Mouse (Mus musculus): Measurements from ENCODE around the gene Cgrrf1. TPM values are rescaled to one million over a fixed set of nuclear protein-coding genes. Genes with fewer than 3 reads are reported as not detected.

The Cgrrf1 gene
- total and polyA plus RNA-seq, 2 experiments from 2014 or later = 10.5 to 16.0 TPM

DNA sequence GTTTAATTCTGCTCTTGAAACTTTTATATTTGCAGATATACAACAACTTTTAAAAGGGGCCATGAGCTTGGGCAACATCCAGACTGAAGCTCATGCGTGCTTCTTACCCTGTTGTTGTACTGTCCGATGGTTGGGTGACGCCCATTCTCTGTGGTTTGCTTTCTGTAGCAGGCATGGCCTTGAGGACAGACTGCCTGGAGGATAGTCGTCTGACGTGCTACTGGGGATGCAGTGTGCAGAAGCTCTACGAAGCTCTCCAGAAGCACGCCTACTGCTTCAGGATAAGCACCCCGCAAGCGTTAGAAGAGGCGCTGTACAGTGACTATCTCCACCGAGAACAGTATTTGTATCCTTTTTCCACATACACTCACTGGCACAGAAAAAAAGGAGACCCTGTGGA is 13.8 kb downstream of the Cgrrf1 start:
- Histone ChIP-seq H3K27ac (ENCODE audit: low read depth, low read length) (no peak overlapping the region), H3K36me3 (ENCODE audit: insufficient read depth) (no peaks in the 10 kb centered on the region), H3K4me1 (ENCODE audit: insufficient read depth) (no peaks in the 10 kb centered on the region), H3K9me3 (ENCODE audit: low read length) (no peaks in the 10 kb centered on the region), H3K9ac (no peak overlapping the region), H3K4me2 (ENCODE audit: low read depth) (no peak overlapping the region), H3K4me3 (ENCODE audit: low read depth, low read length) (no peak overlapping the region), H3K27me3 (ENCODE audit: insufficient read depth, low read length) (no peaks in the 10 kb centered on the region)
- no peak for ATAC-seq
- 95% methylated on average over 11 of the region's 11 CpGs for WGBS
- DNase-seq = no peak
- TF ChIP-seq CTCF (IDR thresholded peaks at IDR 0.05; ENCODE audit: low read depth) = no peak

GRCm38 (mm10) chr14:46848063-46848590 is 16.2 kb downstream of the Cgrrf1 start:
- Histone ChIP-seq H3K27me3 (ENCODE audit: insufficient read depth, low read length) (no peaks in the 10 kb centered on the region), H3K4me2 (ENCODE audit: low read depth) (no peak overlapping the region), H3K9me3 (ENCODE audit: low read length) (no peaks in the 10 kb centered on the region), H3K36me3 (ENCODE audit: insufficient read depth) (no peaks in the 10 kb centered on the region), H3K4me1 (ENCODE audit: insufficient read depth) (no peaks in the 10 kb centered on the region), H3K9ac (no peak overlapping the region), H3K27ac (ENCODE audit: low read depth, low read length) (no peak overlapping the region), H3K4me3 (ENCODE audit: low read depth, low read length) (no peak overlapping the region)
- TF ChIP-seq CTCF (IDR thresholded peaks at IDR 0.05; ENCODE audit: low read depth) = no peak
- WGBS = 86% methylated on average over 4 of the region's 4 CpGs
- ATAC-seq (no peak), DNase-seq (no peak)

DNA sequence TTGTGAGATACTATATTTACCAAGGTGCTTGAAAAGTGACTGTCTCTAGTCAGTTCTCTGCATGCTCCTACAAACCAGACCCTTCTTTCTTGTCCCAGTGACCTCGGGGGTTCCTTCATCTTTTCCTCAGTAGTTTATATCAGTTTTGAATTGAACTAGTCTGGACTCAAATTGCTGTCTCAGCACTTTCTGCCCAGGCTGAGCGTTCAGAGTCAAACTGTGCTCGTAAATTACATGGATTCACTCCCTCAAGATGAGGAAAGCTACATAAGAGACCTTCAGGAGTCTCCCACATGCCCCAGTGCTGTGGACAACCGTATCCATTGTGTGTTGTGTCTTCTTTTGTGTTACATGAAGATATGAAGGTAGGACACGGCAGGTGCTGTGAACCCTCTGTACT is 16.8 kb downstream of the Cgrrf1 start:
- 90% methylated on average over 5 of the region's 5 CpGs for WGBS
- no peak overlapping the region for H3K4me2 ChIP-seq (ENCODE audit: low read depth)
- no peak overlapping the region for H3K4me3 ChIP-seq (ENCODE audit: low read depth, low read length)
- no peak overlapping the region for H3K27ac ChIP-seq (ENCODE audit: low read depth, low read length)
- no peak overlapping the region for H3K9ac ChIP-seq
- ATAC-seq (no peak), DNase-seq (no peak)
- no peaks in the 10 kb centered on the region for H3K4me1 ChIP-seq (ENCODE audit: insufficient read depth)
- no peaks in the 10 kb centered on the region for H3K27me3 ChIP-seq (ENCODE audit: insufficient read depth, low read length)
- H3K9me3 ChIP-seq (ENCODE audit: low read length) = no peaks in the 10 kb centered on the region
- TF ChIP-seq CTCF (IDR thresholded peaks at IDR 0.05; ENCODE audit: low read depth) = no peak
- H3K36me3 ChIP-seq (ENCODE audit: insufficient read depth) = no peaks in the 10 kb centered on the region

- Histone ChIP-seq H3K4me3 (ENCODE audit: low read depth, low read length) (no peak overlapping the region), H3K4me1 (ENCODE audit: insufficient read depth) (no peaks in the 10 kb centered on the region), H3K36me3 (ENCODE audit: insufficient read depth) (no peaks in the 10 kb centered on the region), H3K27ac (ENCODE audit: low read depth, low read length) (no peak overlapping the region), H3K9me3 (ENCODE audit: low read length) (no peaks in the 10 kb centered on the region), H3K4me2 (ENCODE audit: low read depth) (no peak overlapping the region), H3K9ac (no peak overlapping the region), H3K27me3 (ENCODE audit: insufficient read depth, low read length) (no peaks in the 10 kb centered on the region)
- 97% methylated on average over 1 of the region's 1 CpGs for WGBS
- DNase-seq = no peak
- TF ChIP-seq CTCF (IDR thresholded peaks at IDR 0.05; ENCODE audit: low read depth) = no peak
- ATAC-seq = no peak
Measured at GRCm38 (mm10) chr14:46849769-46850168, 17.8 kb downstream of the Cgrrf1 start.

- Histone ChIP-seq H3K4me1 (ENCODE audit: insufficient read depth) (no peaks in the 10 kb centered on the region), H3K36me3 (ENCODE audit: insufficient read depth) (no peaks in the 10 kb centered on the region), H3K4me3 (ENCODE audit: low read depth, low read length) (no peak overlapping the region), H3K9ac (no peak overlapping the region), H3K27ac (ENCODE audit: low read depth, low read length) (no peak overlapping the region), H3K4me2 (ENCODE audit: low read depth) (no peak overlapping the region), H3K9me3 (ENCODE audit: low read length) (no peaks in the 10 kb centered on the region), H3K27me3 (ENCODE audit: insufficient read depth, low read length) (no peaks in the 10 kb centered on the region)
- DNase-seq (no peak), ATAC-seq (no peak)
- 77% methylated on average over 11 of the region's 11 CpGs for WGBS
- TF ChIP-seq CTCF (IDR thresholded peaks at IDR 0.05; ENCODE audit: low read depth) = no peak
Measured at GRCm38 (mm10) chr14:46853677-46854076, 21.8 kb downstream of the Cgrrf1 start.

DNA sequence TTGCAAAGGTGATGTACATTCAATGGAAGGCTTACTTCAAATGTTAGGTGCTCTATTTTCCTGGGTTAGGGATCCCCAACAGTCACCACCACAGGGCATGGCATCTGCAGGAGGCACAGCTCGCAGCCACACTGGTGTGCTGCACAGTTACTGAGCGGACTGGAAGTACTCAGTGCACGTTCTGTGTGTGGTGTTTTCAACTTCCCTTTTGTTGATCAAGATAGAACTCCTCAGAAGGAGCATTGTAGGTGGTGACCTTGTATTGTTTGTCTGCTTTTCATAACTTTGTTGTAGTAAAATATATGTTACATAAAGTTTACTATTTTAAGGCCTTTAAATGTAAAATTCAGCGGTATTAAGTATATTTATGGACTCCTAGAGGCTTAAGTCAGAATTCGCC is 31.0 kb downstream of the Cgrrf1 start:
- Histone ChIP-seq H3K9ac (no peak overlapping the region), H3K27ac (ENCODE audit: low read depth, low read length) (no peak overlapping the region), H3K27me3 (ENCODE audit: insufficient read depth, low read length) (no peaks in the 10 kb centered on the region), H3K4me2 (ENCODE audit: low read depth) (no peak overlapping the region), H3K9me3 (ENCODE audit: low read length) (no peaks in the 10 kb centered on the region), H3K36me3 (ENCODE audit: insufficient read depth) (no peaks in the 10 kb centered on the region), H3K4me3 (ENCODE audit: low read depth, low read length) (no peak overlapping the region), H3K4me1 (ENCODE audit: insufficient read depth) (no peaks in the 10 kb centered on the region)
- ATAC-seq = no peak
- DNase-seq = no peak
- no peak for TF ChIP-seq CTCF (IDR thresholded peaks at IDR 0.05; ENCODE audit: low read depth)
- 91% methylated on average over 5 of the region's 5 CpGs for WGBS

GRCm38 (mm10) chr14:46880935-46881334 is 49.0 kb downstream of the Cgrrf1 start:
- no peak overlapping the region for H3K27ac ChIP-seq (ENCODE audit: low read depth, low read length)
- H3K9me3 ChIP-seq (ENCODE audit: low read length) = no peaks in the 10 kb centered on the region
- peak; percentile 87 for TF ChIP-seq CTCF (IDR thresholded peaks at IDR 0.05; ENCODE audit: low read depth)
- 0 out of 2 replicates have a peak, but pooled peaks cover 7% of the 10 kb centered on the region for H3K27me3 ChIP-seq (ENCODE audit: insufficient read depth, low read length)
- H3K36me3 ChIP-seq (ENCODE audit: insufficient read depth) = no peaks in the 10 kb centered on the region
- DNase-seq = peak; percentile 66
- no peaks in the 10 kb centered on the region; the same call in 1 of the 2 replicates for H3K4me1 ChIP-seq (ENCODE audit: insufficient read depth)
- no peak overlapping the region for H3K9ac ChIP-seq
- no peak for ATAC-seq
- WGBS = 4% methylated on average over 10 of the region's 10 CpGs
- H3K4me2 ChIP-seq (ENCODE audit: low read depth) = no peak overlapping the region
- no peak overlapping the region for H3K4me3 ChIP-seq (ENCODE audit: low read depth, low read length)
